Mouse (Mus musculus): ENCODE data around the gene Fibp.

- TF ChIP-seq CTCF (IDR thresholded peaks at IDR 0.05; ENCODE audit: low read depth) = no peak
- no peak for TF ChIP-seq EP300 (IDR thresholded peaks at IDR 0.05; ENCODE audit: low read depth)
Observed at GRCm38 (mm10) chr19:5495353-5496051, 35.1 kb downstream of the Fibp start.

Measured in liver, embryonic 14.5 days (tissue).